Mouse (Mus musculus) spleen, postnatal 36 days (tissue): Measurements from ENCODE around the gene Nkx1-2.
A peak's percentile ranks its signal among the peaks of the same experiment; 100 is the strongest.

ENCODE experiments used
- DNase-seq, 2 experiments: peaks; one replicate each; pipeline ENCODE4 v3.0.0; 2022; ENCODE audit warnings: low spot score in 2 of 2, mixed read lengths in 1 of 2

The Nkx1-2 gene

DNA sequence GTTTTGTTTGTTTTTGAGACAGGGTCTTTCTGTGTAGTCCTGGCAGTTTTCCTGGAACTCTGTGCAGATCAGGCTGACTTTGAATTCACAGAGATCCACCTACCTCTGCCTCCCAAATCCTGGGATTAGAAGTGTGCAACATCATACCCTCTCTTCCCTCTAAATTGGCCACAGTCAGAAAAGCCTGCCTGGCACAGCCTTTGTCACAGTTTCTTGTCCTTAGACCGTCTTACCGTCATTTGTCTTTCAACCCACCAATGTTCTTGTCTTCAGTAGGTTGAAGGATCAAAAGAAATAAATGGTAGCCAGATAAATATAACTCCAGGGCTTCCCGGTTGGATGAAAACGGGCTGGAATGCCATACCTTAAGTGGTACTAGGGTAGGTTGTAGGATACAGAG, 5.3 kb upstream of the Nkx1-2 start:
- DNase-seq = no peak

DNA sequence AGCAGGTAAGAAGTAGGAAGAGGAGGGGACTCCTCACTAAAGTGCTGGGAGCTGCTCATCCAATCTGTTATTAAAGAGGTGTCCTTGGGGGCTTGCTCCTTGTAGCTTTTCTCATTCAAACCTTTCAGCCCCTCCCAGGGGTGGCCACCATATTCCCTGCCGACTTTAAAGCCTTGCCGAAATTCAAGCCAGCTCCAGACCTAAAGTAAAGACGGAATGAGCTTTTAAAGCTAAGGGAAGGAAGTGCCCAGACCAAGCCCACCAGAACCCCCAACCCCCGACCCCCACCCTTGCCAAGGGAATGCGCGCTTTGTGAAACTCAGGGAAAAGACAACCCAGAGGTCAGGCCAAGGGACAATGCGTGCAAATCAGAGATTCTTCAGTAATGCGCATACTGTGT, 1.5 kb upstream of the Nkx1-2 start:
- DNase-seq = no peak

DNA sequence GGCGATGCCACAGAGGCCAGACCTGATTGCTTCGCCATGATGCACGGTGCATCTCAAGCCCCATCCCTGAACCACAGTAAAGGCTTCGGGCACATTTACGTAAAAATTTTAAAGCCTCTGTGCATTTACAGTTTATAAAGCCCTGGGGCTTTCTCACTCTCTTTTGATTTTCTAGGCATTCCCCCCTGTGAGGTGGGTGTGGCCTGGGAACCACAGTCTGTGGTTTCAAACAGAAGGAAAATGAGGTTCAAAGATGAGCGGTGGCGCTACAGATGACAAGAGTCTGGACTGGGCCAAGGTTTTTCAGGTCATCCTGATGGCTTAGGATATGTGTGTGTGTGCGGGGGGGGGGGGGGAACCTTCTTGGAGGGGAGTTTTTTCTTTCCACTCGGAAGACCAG, 589 bp upstream of the Nkx1-2 start:
- DNase-seq = no peak

DNA sequence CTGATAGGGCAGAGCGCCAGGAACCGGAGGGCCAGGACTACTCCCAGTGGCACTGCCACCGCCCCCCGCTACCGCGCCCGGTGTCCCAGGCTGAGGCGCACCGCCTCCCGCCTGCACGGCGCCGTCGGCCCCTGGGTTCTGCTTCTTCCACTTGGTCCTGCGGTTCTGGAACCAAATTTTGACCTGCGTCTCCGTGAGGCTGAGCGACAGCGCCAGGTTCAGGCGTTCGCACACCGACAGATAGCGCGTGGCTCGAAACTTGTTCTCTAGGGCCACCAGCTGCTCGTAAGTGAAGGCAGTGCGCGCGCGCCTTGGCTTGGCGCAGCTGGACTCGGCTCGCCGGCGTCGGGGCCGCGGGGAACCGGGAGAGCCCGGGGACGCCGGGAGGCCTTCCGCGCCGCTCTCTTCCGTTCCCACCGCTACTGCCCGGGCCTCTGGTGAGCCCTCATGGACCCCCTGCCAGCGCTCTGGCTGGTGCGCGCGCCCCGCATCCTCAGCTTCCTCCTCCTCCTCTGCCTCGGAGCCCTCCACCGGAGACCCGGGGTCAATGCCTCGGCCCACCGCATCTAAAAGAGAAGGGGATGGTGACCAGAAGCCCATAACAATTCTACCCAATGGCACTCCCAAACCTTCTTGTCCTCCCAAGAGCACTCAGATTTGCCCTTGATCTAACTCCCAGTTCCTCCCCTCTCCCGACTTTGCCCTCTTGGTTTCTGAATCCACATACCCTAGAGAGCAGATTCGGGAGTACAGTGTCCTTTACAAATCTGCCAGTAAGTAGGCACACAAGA, 2.0 kb downstream of the Nkx1-2 start:
- no peak for DNase-seq

DNA sequence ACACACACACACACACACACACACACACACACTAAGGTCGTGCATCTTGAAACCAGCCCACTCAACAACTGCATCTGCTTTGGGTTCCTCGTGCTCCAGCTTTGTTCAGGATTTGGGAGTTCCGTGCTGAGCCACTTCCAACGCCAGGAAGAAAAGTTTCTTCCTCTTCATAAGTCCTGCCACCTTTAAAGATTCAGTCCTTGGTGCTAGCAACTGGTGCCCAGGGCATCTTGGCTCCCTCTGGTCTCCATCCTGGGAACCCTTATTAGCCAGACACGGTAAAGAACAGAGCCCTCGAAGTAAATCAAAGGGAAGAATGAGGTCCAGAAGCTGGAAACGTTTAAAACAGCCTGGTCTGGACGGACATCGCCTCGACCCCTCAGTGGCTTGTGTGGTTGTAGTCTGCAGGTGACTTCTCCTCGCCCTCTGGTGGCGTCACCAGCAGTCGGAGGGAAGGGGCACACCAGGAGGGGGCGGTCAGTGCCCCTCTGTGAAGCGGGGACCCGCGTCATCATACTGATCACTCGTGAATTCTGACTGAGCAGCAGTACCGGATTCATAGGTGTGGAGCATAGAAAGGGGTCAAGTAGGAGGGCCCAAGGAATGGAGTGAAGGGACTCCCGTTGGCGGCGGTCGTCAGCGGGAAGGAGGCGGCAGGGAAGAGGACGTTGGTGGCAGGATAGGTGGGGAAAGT, 2.7 kb downstream of the Nkx1-2 start:
- no peak for DNase-seq

DNA sequence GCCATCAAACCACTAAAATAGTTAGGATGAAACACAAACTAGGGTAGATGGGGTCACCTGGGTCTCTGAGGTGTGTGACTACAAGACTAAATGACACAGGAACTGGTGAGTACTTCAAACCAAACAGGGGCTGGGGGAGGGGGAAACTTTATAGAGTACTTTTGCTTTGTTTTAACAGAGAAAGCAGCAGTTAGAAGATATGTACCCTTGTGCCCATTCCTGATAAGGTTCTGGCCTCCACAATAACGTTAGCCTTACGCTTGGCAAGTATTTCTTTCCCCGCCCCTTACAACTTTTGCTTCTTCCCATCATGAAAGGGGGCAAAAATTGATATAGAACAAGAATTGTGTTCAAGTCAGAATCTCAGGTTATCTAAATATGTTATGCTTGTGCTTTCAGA, 3.6 kb downstream of the Nkx1-2 start:
- no peak for DNase-seq

DNA sequence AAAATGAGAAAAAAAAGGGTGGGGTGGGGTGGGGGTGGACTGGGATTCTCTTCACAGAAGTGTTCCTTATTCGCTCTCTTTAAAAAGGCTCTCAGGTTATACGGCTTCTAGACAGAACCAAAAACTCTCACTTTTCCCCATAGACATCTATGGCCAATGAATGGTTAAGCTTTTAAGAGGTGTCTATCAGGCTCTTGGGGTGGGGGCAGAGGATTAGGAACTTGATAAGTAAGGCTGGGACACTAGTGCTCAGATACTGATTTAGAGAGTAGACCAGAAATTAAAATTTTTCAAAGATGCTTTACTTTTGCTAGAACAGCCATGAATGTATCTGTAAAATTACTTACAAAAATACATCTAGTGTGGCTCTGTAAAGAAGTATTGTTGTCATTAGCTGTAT, 5.1 kb downstream of the Nkx1-2 start:
- no peak for DNase-seq

DNA sequence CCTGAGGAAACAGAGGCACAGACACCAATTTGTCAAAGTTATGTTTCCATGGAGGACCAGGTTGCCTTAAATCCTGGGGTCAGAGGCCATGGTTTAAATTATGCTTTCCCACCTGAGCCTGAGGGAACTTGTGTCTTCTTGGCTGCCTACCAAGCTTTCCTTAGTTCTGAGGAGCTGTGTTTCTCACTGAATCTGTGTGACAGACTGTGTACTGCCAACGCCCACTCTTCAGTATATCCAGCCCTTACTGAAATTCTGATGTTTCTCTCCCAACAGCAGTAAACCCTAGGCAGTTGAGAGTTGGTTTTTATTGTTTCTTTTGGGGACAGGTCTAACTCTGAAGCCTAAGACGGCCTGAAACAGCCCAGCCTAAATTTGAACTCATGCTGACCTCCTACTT, 5.7 kb downstream of the Nkx1-2 start:
- DNase-seq = no peak

DNA sequence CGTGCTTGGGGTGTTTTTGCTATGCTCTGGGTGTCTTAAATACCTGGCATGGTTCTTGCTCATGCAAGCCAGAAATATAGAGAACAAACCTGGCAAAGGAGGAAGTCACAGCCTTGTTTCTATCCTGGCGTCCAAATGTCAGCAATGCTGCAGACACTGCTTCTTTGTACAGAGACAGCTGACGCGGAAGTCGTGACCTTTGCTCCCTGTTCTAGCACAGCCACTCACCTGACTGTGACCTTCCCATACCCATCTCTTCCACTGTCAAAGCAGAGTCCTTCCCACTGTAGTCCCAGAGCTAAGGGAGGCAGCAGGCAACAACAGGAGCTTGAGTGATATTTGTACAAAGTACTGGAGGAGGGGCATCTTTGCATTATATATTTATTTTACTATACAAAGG, 9.8 kb downstream of the Nkx1-2 start:
- no peak for DNase-seq

DNA sequence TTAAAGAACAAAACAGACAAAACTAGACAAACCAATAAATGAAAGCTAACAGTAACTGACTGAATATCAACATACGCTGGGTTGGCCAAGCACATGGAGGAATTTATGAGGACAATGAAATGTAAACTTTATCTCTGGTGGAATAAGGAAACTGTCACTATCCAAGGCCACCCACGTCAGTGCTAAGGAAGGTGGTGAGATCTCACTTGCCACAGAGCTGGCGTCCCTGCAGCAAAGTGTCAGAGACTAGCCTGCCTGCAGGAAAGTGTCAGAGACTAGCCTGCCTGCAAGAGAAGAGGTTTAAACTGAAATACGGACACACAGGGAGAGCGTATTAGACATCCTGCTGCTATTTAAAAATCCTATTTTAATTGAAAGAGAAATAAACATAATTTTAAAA, 12.3 kb downstream of the Nkx1-2 start:
- no peak for DNase-seq

DNA sequence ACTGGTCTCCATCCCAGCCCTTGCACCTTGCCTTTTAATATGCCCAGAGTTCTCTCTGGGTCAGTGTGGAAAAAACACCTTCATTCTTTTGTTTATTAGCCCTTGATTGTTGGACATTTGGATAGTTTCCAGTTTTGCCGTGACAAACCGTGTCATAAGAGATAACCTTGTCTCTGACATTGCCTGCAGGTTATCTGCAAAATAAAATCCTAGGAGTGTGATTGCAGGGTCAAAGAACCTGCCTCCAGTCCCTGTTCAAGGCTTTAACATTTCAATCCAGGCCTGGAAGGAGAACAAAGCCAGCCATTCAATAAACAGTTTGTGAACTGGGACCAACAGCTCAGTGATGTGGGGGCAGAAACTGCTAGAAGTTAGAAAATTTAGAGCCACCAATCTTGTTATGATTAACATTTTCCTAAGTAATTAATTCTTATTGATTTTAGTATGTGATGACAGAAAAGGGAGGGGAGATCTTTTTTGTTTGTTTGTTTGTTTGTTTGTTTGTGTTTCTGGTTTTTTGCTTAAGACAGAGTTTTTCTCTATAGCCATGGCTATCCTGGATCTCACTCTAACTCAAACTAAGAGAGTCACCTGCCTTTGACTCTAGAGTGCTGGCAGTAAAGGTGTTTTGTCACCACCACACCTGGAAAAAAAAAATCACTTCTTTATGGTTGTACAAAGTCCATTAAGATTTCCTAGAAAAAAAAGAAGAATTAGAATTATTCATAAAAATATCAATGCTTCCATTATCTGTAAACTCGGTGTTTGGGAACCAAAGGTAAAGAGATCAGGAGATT, 13.5 kb downstream of the Nkx1-2 start:
- no peak for DNase-seq

DNA sequence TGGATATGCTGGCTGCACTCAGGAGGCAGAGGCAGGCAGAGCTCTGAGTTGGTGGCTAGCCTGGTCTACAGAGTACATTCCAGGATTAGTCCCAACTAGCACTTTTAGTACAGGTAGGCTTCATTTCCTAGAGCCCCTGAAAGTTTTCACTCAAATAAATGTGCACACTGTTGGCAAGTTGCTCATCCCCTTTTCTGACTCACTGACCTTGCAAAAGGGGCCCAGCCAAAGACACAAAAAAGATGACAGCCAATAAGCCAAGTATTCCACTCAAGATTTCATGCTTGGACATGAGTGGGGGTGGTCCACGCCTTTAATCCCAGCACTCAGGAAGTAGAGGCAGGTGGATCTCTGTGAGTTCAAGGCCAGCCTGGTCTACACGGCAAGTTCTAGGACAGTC, 18.0 kb downstream of the Nkx1-2 start:
- no peak for DNase-seq

DNA sequence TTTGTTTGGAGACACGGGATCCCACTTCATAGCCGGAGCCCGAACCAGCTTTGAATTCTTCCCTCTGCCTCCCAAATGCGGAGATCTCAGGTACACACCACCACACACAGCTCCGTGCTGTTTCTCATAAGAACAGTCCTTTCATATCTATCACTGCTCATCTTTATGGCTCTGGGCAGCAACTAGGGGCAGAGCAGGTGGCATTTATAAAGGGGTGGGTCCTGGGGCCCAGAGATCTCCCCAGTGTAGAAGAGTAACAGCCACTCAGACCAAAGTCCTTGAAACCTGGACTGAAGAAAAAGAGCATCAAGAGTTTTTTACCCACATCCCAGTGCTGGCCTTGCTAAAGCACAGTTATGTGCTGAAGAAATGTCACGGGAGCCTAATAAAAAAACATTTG, 18.9 kb downstream of the Nkx1-2 start:
- DNase-seq = no peak

DNA sequence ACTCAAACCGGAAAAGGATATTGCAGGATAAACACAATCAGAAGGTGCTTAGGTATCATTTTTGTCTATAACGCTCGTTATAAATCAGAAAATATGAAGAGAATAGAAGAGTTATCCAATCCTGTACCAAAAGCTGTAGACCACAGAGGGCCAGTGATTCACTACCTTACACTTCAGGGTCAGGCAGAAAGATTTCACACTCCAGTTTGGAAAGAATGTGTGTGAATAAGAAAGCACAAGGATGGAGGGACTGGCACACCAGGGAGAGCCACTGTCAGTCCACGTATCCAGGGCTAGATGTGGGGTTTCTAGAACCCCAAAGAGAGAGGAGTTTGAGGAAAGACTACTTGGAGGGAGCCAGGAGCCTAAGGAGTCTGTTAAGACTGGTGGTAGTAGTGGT, 22.5 kb downstream of the Nkx1-2 start:
- no peak for DNase-seq

DNA sequence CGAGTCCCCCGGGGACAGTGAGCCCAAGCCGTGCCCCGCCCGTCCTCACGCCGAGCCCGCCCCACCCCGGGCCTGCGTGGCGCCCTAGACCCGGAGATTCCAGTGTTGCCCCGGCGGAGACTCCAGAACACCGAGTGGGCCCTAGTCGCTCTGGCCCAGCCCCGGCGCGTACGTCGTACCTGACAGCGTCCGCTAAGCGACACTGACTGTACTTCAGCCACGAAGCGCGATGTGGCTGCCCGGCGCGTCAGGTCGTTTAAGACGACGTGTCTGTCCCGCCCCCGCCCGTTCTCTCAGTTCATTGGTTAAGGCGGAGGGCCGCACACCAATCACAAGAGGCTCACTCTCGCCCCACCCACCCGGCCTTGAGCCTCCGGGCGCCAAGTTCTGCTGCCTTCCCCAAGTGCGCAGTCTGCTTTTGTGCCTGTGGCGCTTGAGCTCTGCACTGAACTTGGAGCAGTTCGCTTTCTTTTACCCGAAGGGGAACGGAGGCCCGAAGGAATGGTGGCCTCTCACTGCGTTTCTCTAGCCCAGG, 23.3 kb downstream of the Nkx1-2 start, which contains the start of gene Oat:
TSS of gene Oat (minus strand) at position 283 of the 535 bp plus-strand sequence.
- peak; percentile 94 for DNase-seq

DNA sequence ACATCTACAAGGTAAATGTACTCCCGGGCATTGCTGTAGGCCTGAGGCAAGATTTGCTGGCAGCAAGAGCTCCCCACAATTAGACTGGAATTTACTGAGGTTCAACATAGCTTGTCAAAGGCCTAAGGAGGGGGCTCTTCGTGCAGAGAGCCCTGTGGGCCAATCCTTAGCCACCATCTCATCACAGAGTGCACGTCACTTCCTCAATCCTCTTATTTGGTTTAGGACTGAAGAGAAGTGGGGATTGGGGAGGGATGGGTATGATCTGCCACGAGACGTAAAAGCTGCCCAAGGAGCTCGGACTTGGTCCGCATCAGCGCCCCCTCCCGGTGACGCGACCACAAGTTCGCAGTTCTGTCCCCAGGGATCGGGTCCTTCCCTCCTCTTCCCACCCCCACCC, 23.8 kb downstream of the Nkx1-2 start:
- DNase-seq = peak; percentile 71 to 77

DNA sequence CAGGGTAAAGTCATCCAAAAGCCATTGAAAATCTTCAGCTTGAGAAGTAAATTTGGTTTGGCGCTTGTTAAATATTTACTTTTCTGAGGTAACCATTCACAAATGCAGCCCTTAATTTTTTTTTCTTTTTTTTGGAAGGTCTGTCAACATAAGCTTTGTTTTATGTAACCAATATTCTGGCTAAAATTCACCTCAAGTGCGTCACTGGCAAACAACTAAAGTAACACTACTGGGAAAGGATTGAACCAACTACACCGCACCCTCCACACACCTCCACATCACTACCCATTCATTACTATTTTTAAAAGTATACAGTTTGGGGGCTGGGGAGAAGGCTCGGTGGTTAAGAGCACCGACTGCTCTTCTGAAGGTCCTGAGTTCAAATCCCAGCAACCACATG, 24.8 kb downstream of the Nkx1-2 start:
- no peak for DNase-seq

DNA sequence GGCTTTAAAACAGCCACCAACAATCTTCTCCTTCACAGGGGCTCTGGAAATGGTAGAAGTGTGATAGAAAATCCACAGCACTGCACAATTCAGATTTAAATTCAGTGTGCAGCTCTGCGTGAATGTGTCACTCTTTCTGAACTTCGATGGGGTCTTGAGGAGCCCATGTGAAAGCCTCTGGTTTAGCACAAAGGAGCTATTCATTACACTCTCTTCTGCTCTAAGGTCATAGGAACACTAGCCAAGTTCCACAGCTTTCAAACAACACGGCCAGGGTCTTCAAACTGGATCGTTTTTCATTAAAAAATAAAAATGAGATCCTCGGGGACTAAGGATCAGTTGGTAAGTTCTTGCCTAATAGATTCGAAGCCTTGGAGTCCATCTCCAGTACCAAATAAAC, 26.2 kb downstream of the Nkx1-2 start:
- DNase-seq = no peak

DNA sequence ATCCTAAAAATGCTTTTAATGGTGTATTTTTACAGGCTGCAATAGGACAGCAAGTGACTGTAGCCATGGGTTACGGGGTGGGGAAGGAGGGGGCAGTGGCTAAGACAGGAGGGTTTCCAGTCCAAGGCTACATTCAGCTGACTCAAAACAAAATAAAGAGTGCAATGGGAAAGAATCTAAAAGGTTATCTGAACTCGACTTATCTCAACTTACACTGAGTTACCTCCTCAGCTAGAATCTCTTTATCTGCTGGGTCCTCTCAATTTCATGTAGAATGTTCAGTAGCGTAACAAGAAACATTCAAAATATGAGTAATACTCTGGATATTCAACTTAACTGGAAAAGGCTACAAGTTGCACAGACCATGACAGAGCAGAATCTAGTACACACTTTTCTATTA, 26.7 kb downstream of the Nkx1-2 start:
- DNase-seq = no peak

DNA sequence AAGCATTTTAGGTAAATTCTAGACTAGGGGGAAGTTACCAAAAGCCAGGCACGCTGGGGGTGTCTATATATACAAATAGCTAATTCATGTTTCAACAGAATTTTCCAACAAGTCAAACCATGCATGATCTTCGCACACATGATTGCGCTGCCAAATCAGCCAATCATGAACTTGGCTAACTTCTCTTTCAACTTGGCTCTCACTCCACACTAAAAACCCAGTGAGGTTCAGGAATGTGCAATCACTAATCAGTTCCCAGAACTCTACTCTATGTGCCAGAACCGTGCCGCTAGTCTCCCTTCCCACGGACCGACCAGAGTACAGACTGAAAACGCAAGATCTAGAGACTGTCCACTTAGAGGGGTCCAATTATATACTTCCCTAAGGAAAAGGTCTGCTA, 28.0 kb downstream of the Nkx1-2 start:
- DNase-seq = no peak

DNA sequence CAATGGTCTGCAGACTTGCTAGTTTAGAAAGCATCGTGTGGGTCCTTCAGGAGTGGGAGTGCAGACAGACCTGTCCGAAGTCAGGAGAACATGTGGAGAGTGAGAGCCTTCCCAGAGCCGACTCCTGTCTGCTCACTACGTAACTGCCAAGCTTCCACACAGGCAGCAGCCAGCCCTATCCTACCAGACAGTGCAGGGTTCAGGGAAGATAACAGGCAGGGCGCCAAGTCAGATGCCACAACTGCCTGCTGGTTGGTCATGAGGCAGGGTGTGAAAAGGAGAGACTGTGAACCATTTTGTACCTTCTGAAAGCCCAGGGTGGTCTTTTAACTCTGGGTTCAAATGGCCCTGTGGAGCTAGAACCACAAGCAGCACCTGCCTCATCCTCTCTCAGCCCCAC, 29.4 kb downstream of the Nkx1-2 start:
- peak; percentile 17 to 27 for DNase-seq

DNA sequence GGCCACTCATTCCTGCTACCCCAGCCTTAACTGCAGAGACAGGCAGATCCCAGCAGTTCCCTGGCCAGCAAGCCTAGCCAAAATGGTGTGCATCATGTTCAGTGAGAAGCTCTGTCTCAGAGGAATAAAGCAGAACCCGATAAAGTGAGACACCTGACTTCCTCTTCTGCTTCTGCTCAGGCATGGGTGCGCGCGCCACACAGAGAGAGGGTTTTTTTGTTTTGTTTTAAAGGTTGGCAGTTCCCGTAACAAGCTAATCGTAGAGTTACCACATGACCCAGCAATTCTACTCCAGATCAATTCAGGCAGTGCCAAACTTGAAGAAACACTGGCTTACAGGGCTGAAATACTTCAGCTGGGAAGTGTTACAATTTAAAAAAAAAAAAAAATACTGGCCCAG, 30.6 kb downstream of the Nkx1-2 start:
- DNase-seq = peak; percentile 83 to 84
